Mouse (Mus musculus) neural tube, embryonic 11.5 days (tissue): Measurements from ENCODE around the gene Bmp6. TPM values are rescaled to one million over a fixed set of nuclear protein-coding genes. Genes with fewer than 3 reads are reported as not detected.

Experiments
- ATAC-seq: fragments of 200-750 bp; cut with Nextera tagmentation; 2 replicates; pipeline ENCODE4 v1.8.0; 2017; ENCODE audit warnings: moderate number of reproducible peaks, mild to moderate bottlenecking, moderate TSS enrichment, moderate library complexity; ENCODE audit not compliant: insufficient read depth, low FRiP score, low TSS enrichment
- DNase-seq: peaks from one replicate; pipeline ENCODE4 v3.0.0-alpha.2; 2015; ENCODE audit warnings: low spot score
- H3K27ac ChIP-seq: fragments of 300-500 bp; sonication (generic); 2 replicates; pipeline ENCODE4 v1.5.1; 2014; ENCODE audit warnings: low read depth, mild to moderate bottlenecking, low read length
- H3K27me3 ChIP-seq: fragments of 300-500 bp; sonication (generic); 2 replicates; pipeline ENCODE4 v1.6.1; 2014; ENCODE audit warnings: mild to moderate bottlenecking, low read length, mixed read lengths; ENCODE audit not compliant: control insufficient read depth, insufficient read depth
- H3K36me3 ChIP-seq: fragments of 300-500 bp; sonication (generic); 2 replicates; pipeline ENCODE4 v1.6.1; 2014; ENCODE audit warnings: mild to moderate bottlenecking, low read length, moderate library complexity, mixed read lengths; ENCODE audit not compliant: control insufficient read depth, insufficient read depth
- H3K4me1 ChIP-seq: fragments of 300-500 bp; sonication (generic); 2 replicates; pipeline ENCODE4 v1.6.1; 2014; ENCODE audit warnings: low read length, mixed read lengths; ENCODE audit not compliant: control insufficient read depth, insufficient read depth
- H3K4me2 ChIP-seq: fragments of 300-500 bp; sonication (generic); 2 replicates; pipeline ENCODE4 v1.6.1; 2014; ENCODE audit warnings: low read depth, mild to moderate bottlenecking, moderate library complexity
- H3K4me3 ChIP-seq: fragments of 300-500 bp; sonication (generic); 2 replicates; pipeline ENCODE4 v1.5.1; 2014; ENCODE audit warnings: low read depth, low read length
- H3K9ac ChIP-seq: fragments of 300-500 bp; sonication (generic); 2 replicates; pipeline ENCODE4 v1.6.1; 2014; ENCODE audit warnings: mild to moderate bottlenecking, low read length
- H3K9me3 ChIP-seq: fragments of 300-500 bp; sonication (generic); 2 replicates; pipeline ENCODE4 v1.6.1; 2016; ENCODE audit warnings: low read length; ENCODE audit not compliant: control insufficient read depth
- WGBS: fragments of 180-500 bp; shearing (Covaris S2); extraction: QIAGEN DNeasy Blood & Tissue Kit; methylation state at CpG from one replicate; pipeline ENCODE4 v1.1.7; 2014; 5-methylcytosine and 5-hydroxymethylcytosine counted together
- polyA plus RNA-seq: library from polyadenylated mRNA; unstranded; fragments of >200 nt; fragmentation: Nextera tagmentation; extraction: Ambion mirVana; gene quantifications from 2 replicates; pipeline ENCODE4 v1.2.1, GENCODE M21; 2014

Bmp6 gene
- polyA plus RNA-seq, 1 experiment from 2014 or later: 2.2 TPM

DNA sequence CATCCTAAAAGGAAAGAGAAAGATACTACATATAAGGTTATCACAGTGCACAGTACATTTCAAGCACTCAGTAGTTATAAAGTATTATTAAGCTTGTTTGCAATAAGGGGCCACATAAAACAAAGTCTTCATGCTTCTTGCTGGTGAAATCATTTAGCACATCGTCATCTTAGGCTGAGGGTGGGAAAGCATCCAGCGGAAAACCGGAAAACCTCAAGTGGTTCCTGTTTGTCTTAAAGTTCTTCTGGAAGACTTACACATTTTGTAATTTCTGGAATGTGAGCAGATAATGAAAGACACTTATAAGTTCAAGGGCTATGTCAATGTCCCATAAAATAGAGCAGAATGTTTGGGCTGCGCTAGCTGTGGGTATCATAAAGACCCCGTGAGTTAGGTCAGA lies 24.7 kb downstream of the Bmp6 start:
- Histone ChIP-seq H3K4me3 (no peak overlapping the region), H3K27me3 (no peaks in the 10 kb centered on the region), H3K9ac (no peak overlapping the region), H3K9me3 (no peaks in the 10 kb centered on the region), H3K27ac (no peak overlapping the region), H3K4me1 (no peaks in the 10 kb centered on the region), H3K4me2 (no peak overlapping the region), H3K36me3 (no peaks in the 10 kb centered on the region)
- WGBS: 90% methylated on average over 5 of the region's 5 CpGs
- DNase-seq: no peak
- ATAC-seq: no peak

DNA sequence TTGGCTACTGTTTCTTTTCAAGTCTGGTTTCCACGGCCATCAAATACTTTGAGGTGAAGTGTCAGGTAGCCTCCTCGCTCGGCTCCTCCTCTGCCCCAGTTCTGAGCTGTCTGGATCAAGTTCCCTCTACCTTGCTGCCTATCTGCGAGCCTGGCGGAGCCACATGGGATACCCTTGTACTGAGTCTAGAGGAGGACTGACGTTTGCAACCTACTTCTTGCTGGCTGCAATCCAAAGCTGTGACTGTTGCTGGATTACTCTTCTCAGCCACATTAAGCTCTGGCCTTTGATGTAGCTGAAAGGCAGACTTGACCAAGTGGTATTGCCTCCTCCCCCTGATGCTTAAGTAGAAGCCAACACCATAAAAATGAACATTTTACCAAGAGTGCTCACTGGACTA lies 31.2 kb downstream of the Bmp6 start:
- ATAC-seq: no peak

DNA sequence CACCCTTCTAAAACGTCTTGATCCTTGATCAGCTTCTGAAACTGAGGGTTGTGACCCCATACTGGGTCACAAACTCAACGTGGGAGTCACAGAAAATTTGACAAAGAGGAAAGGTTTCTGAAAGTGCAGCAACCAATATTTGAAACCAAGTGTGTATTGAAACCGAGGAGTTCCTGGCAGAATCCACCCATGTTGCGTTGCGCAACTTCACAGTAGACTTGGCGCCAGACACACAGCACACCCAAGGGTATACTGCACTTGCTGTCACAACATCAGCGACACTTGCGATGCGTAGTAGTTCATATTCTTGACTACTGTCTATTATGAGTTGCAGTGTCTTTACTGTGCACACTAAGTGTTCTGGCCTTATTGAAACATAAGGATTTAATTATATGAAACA lies 32.4 kb downstream of the Bmp6 start:
- Histone ChIP-seq H3K4me3 (no peak overlapping the region), H3K9me3 (no peaks in the 10 kb centered on the region), H3K27ac (no peak overlapping the region), H3K36me3 (no peaks in the 10 kb centered on the region), H3K4me1 (no peaks in the 10 kb centered on the region), H3K27me3 (no peaks in the 10 kb centered on the region), H3K4me2 (no peak overlapping the region), H3K9ac (no peak overlapping the region)
- 86% methylated on average over 9 of the region's 9 CpGs for WGBS
- ATAC-seq (no peak), DNase-seq (no peak)

More for the DNA sequence above, 31.2 kb downstream of the Bmp6 start:
- WGBS: 72% methylated on average over 6 of the region's 6 CpGs
- Histone ChIP-seq H3K9me3 (no peaks in the 10 kb centered on the region), H3K9ac (no peak overlapping the region), H3K4me3 (no peak overlapping the region), H3K27ac (no peak overlapping the region), H3K4me2 (no peak overlapping the region), H3K36me3 (no peaks in the 10 kb centered on the region), H3K27me3 (no peaks in the 10 kb centered on the region), H3K4me1 (no peaks in the 10 kb centered on the region)
- no peak for DNase-seq

DNA sequence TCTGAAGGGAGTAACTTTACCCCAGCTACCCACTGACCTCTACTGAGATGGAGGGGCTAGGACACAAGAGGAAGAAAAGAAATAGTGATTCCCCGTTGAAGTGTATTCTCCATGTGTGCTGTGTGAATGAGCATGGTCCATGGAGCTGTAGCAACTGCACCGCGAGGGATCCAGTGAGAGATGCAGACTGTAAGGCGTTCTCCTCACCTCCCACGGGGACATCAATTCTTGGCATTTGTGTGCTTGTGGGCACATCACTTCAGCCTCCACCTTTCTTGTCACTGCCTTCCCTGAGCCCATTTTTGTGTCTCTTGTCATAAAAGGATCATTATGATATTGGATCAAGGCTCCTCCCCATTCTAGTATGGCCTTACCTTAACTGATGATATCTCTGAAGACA lies 34.9 kb downstream of the Bmp6 start:
- 92% methylated on average over 5 of the region's 5 CpGs for WGBS
- no peak overlapping the region for H3K4me3 ChIP-seq
- ATAC-seq (no peak), DNase-seq (no peak)
- no peaks in the 10 kb centered on the region for H3K4me1 ChIP-seq
- H3K27ac ChIP-seq: no peak overlapping the region
- no peaks in the 10 kb centered on the region for H3K36me3 ChIP-seq
- H3K9ac ChIP-seq: no peak overlapping the region
- H3K4me2 ChIP-seq: no peak overlapping the region
- no peaks in the 10 kb centered on the region for H3K9me3 ChIP-seq
- H3K27me3 ChIP-seq: no peaks in the 10 kb centered on the region

DNA sequence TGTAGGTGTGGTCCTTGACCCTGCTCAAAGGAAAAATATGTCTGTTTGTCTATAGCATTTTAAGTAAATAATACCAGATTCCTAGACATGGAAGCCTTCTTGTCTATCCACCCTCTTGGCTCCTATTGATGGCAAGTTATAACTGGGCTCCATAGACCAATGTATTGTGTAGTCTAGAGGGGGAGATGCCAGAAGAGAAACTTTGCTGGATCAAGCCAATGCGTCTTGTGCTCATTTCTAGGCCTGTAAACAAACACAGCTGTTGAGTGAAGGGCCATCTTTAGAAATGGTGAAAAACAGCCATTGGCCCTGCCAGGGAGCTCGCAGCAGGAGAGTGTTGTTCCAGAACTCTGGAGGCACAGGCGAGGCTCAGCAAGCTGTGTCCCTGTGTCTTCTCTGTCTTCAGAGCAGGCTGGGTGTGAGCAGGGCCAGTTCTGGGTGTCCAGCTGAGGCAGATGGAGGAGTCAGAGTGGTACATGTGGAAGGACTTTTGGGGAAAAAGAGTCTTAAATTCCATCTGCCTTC lies 41.2 kb downstream of the Bmp6 start:
- Histone ChIP-seq H3K4me2 (no peak overlapping the region), H3K27ac (no peak overlapping the region), H3K36me3 (no peaks in the 10 kb centered on the region), H3K4me1 (no peaks in the 10 kb centered on the region), H3K9me3 (no peaks in the 10 kb centered on the region), H3K4me3 (no peak overlapping the region), H3K27me3 (no peaks in the 10 kb centered on the region), H3K9ac (no peak overlapping the region)
- WGBS: 72% methylated on average over 3 of the region's 3 CpGs
- DNase-seq: no peak
- ATAC-seq: no peak

DNA sequence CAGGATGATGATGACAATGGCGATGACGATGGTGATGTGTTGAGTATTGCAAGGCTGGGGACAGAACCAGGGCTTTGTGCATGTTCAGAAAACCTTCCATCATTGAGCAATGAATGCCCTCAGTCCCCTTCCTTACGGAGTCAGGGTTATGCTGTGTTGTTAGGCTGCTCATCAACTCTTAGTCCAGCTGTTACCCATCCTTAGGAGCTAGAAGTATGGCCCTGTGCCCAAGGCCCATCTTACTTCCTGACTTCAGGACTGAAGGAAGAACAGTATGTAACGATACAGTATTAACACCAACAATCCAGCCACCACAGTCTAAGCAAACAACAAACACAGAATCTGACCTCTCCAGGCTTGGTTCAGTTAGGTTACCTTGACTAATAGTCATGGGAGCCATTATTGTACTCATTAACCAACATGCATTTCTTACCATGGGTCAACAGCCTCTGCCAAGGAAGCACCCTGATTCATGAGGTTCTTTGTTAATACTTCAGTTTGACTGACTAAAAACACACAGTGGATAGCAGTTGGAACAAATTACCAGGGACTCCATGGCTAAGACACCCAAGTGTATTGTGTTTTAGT lies 42.6 kb downstream of the Bmp6 start:
- H3K27ac ChIP-seq: no peak overlapping the region
- no peaks in the 10 kb centered on the region for H3K36me3 ChIP-seq
- no peak overlapping the region for H3K4me3 ChIP-seq
- no peaks in the 10 kb centered on the region for H3K27me3 ChIP-seq
- no peak for ATAC-seq
- H3K4me1 ChIP-seq: no peaks in the 10 kb centered on the region
- no peak overlapping the region for H3K9ac ChIP-seq
- no peaks in the 10 kb centered on the region for H3K9me3 ChIP-seq
- 88% methylated on average over 4 of the region's 4 CpGs for WGBS
- no peak for DNase-seq
- no peak overlapping the region for H3K4me2 ChIP-seq

DNA sequence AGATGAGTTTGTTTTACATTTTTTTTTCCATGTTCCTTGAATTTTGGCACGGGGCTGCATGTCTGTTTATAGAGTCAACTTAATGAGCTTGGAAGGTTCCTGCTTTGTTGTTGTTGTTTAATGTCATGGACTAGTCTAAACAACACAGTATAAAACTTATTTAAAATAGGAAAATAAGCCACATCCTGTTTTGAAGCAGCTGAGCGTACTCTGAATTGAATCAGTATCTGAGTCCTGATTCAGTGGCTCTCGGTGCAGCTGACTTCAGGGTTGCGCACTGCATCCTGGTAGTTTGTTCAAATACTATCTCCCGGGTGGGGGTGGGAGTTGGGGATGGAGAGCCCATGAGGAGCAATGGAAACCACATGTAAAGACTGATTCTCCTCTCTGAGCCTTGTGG lies 48.5 kb downstream of the Bmp6 start:
- no peak overlapping the region for H3K4me3 ChIP-seq
- no peaks in the 10 kb centered on the region for H3K9me3 ChIP-seq
- no peak overlapping the region for H3K4me2 ChIP-seq
- WGBS: 84% methylated on average over 5 of the region's 5 CpGs
- no peak for DNase-seq
- no peak for ATAC-seq
- H3K27me3 ChIP-seq: no peaks in the 10 kb centered on the region
- H3K36me3 ChIP-seq: no peaks in the 10 kb centered on the region
- no peak overlapping the region for H3K9ac ChIP-seq
- H3K27ac ChIP-seq: no peak overlapping the region
- no peaks in the 10 kb centered on the region for H3K4me1 ChIP-seq

DNA sequence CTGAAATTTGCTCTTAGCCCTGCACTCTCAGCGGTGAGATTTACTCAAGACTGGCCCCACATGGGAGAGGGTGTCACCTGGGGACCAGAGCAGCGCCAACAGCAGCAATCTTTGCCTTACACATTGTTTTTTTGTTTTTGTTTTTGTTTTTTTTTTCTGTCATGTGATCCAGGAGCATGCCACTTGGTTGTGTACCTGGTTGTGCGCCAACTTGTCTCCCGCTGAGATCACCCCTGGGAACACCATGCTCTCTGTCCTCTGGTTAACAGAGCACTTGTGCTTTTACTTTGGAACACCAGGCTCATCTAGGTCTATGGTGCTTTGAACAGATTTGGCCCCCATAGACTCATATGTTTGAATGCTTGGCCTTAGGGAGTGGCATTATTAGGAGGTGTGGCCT lies 50.1 kb downstream of the Bmp6 start:
- no peaks in the 10 kb centered on the region for H3K9me3 ChIP-seq
- 91% methylated on average over 4 of the region's 4 CpGs for WGBS
- no peak overlapping the region for H3K9ac ChIP-seq
- H3K4me3 ChIP-seq: no peak overlapping the region
- DNase-seq (no peak), ATAC-seq (no peak)
- H3K27ac ChIP-seq: no peak overlapping the region
- no peaks in the 10 kb centered on the region for H3K4me1 ChIP-seq
- H3K27me3 ChIP-seq: no peaks in the 10 kb centered on the region
- no peak overlapping the region for H3K4me2 ChIP-seq
- no peaks in the 10 kb centered on the region for H3K36me3 ChIP-seq

DNA sequence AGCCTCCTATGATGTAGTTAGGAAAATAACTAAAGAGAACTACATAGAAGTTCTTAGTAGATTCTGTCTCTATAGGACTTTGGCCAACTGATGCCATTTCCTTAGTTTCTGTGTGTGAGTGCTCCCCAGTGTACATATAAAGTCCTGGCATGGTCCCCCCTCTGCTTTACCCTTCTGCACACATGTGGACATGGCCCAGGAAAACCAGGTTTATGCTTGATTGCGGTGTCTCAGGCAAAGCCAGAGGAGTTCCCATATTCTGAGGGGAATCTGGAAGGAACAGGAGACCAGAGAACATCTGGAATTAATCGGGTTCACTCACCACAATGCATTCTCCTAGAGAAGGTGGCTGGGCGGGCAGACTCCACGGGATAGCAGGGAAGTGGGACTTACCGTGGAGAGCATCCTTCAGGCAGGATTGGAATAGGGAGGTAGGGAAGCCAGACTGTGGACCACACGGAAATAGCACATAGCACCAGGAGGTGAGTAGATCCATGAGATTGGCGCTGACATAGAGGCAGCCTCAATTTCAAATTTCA lies 52.2 kb downstream of the Bmp6 start:
- ATAC-seq (no peak), DNase-seq (no peak)
- H3K36me3 ChIP-seq: no peaks in the 10 kb centered on the region
- no peak overlapping the region for H3K27ac ChIP-seq
- no peaks in the 10 kb centered on the region for H3K9me3 ChIP-seq
- H3K4me1 ChIP-seq: no peaks in the 10 kb centered on the region
- H3K4me2 ChIP-seq: no peak overlapping the region
- H3K4me3 ChIP-seq: no peak overlapping the region
- WGBS: 68% methylated on average over 7 of the region's 7 CpGs
- H3K27me3 ChIP-seq: no peaks in the 10 kb centered on the region
- no peak overlapping the region for H3K9ac ChIP-seq
